Mouse (Mus musculus) olfactory bulb, adult 2 months (tissue): ENCODE data around the gene 4833427G06Rik.

ENCODE experiments used
- CTCF ChIP-seq: fragments of 200-500 bp; IDR thresholded peaks from 2 replicates; pipeline ENCODE4 v1.5.1; 2012; ENCODE audit warnings: low read depth, mild to moderate bottlenecking, low read length, moderate library complexity; ENCODE audit not compliant: insufficient read depth
- POLR2A ChIP-seq: fragments of 200-500 bp; IDR thresholded peaks from 2 replicates; pipeline ENCODE4 v1.6.1; 2012; ENCODE audit warnings: mild to moderate bottlenecking, low read depth, low read length, moderate library complexity; ENCODE audit not compliant: insufficient read depth

GRCm38 (mm10) chr9:51058951-51059521 lies 42.8 kb downstream of the 4833427G06Rik start:
- TF ChIP-seq CTCF (no peak), POLR2A (no peak)
